Mouse (Mus musculus): Measurements from ENCODE around the gene Prpf18. TPM values are rescaled to one million over a fixed set of nuclear protein-coding genes. Genes with fewer than 3 reads are reported as not detected.
"Not testable (repeated sequence)": the region's sequence is repeated elsewhere in the genome, so short reads cannot be mapped to it uniquely, and the experiment has no call there.

Prpf18 gene
- polyA plus RNA-seq, 1 experiment = 4.1 TPM

DNA sequence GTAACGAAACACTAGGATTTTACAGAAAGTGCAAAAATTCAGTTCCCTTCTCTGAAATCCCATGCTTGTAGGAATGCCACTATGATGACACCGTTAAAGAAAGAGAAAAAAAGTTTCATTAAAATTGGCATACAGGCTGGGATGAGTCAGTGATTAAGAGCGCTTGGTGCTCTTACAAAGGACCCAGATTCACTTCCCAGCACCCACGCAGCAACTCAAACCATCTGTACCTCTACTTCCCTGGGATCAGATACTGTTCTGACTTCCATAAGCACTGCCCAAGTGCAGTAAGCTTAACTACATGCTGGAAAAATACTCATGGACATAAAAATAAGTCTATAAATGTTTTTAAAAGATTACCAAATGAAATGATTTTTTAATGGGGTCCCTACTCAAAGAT lies 34.9 kb downstream of the Prpf18 start:
- H3K36me3 ChIP-seq (replicated peaks; ENCODE audit: low read length) = peaks cover 20% of the 10 kb centered on the region
- no peaks in the 10 kb centered on the region for H3K27me3 ChIP-seq (replicated peaks)
- TF ChIP-seq FLI1 (IDR thresholded peaks at IDR 0.05; ENCODE audit: low read length) (no peak), GATA1 (IDR thresholded peaks at IDR 0.05; ENCODE audit: borderline replicate concordance, low read length) (no peak)
- H3K4me1 ChIP-seq = peaks cover 8% of the 10 kb centered on the region
- no peak overlapping the region for H3K4me3 ChIP-seq (replicated peaks)
- H3K9me3 ChIP-seq = no peaks in the 10 kb centered on the region

DNA sequence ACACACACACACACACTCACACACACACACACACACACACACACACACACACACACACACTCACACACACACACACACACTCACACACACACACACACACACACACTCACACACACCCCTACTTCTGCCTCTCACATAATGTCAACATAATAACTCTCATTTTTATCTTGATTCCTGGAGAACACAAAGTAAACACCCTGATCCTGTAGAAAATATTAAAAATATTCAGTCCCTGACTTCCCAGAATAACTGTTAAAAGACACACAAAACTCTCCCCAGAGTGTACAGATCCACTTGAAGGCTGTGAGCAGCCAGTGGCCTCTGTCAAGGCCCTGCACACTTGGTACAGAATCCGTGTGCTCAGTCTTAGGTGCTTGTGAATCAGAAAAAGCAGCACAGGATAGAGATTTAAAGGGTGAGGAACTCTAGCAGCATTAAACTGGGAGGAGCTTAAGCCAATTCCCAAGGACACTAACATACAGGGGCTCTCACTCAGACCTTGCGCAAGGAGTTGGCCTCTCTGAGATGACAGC lies 36.8 kb downstream of the Prpf18 start:
- H3K4me3 ChIP-seq (replicated peaks) = no peak overlapping the region
- H3K27me3 ChIP-seq (replicated peaks) = no peaks in the 10 kb centered on the region
- TF ChIP-seq FLI1 (IDR thresholded peaks at IDR 0.05; ENCODE audit: low read length) = no peak
- no peak for TF ChIP-seq GATA1 (IDR thresholded peaks at IDR 0.05; ENCODE audit: borderline replicate concordance, low read length)
- H3K36me3 ChIP-seq (replicated peaks; ENCODE audit: low read length) = peaks cover 39% of the 10 kb centered on the region
- peaks cover 8% of the 10 kb centered on the region for H3K4me1 ChIP-seq
- no peaks in the 10 kb centered on the region for H3K9me3 ChIP-seq

DNA sequence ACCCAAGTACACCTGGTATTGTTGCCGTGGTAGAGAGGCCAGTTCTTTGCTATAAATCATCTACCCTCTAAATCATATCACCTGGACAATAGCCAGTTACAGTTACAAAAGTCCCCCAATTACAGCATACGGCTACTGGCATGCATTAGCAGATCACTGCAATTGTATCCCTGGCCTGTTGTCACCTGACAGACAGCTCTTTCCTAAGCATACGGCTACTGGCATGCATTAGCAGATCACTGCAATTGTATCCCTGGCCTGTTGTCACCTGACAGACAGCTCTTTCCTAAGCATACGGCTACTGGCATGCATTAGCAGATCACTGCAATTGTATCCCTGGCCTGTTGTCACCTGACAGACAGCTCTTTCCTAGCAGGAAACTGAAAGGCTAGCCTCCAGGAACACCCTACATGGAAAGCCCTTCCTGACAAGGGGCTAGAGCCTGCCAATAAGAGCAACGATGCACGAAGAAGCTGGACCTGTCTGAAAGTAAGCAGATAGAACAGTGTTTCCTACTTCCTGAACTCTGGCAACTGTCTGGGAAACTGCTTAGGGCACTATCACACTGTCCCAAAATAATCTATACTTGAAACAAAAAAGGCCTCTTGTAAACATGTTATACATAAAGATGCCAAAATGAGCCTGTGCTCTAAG lies 37.5 kb downstream of the Prpf18 start:
- not testable (repeated sequence) for H3K4me1 ChIP-seq; H3K4me3 ChIP-seq (replicated peaks); H3K9me3 ChIP-seq; H3K27me3 ChIP-seq (replicated peaks)
- H3K36me3 ChIP-seq (replicated peaks; ENCODE audit: low read length) = peaks cover 45% of the 10 kb centered on the region

DNA sequence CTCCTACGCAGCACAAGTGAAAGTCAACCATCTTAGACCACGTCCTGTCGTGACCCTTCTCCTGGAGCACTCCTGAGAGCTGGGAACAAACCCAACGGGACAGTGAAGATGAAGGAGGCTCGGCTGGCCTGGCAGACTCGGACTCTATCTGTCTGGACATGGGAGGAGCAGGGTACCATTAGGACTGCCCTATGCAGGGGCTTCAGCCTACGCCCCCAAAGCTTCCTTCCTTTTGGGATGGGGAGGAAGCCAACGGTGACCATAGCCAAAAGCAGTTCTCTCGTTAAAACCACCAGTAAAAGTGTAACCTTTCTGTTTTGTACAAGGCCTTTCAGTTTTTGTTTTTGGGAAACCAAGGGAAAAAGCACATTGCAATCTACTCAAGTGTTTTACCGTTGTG lies 40.2 kb downstream of the Prpf18 start:
- Histone ChIP-seq H3K27me3 (replicated peaks) (no peaks in the 10 kb centered on the region), H3K4me1 (peaks cover 8% of the 10 kb centered on the region), H3K9me3 (no peaks in the 10 kb centered on the region), H3K36me3 (replicated peaks; ENCODE audit: low read length) (peaks cover 72% of the 10 kb centered on the region), H3K4me3 (replicated peaks) (no peak overlapping the region)
- TF ChIP-seq FLI1 (IDR thresholded peaks at IDR 0.05; ENCODE audit: low read length) (no peak), GATA1 (IDR thresholded peaks at IDR 0.05; ENCODE audit: borderline replicate concordance, low read length) (no peak)

DNA sequence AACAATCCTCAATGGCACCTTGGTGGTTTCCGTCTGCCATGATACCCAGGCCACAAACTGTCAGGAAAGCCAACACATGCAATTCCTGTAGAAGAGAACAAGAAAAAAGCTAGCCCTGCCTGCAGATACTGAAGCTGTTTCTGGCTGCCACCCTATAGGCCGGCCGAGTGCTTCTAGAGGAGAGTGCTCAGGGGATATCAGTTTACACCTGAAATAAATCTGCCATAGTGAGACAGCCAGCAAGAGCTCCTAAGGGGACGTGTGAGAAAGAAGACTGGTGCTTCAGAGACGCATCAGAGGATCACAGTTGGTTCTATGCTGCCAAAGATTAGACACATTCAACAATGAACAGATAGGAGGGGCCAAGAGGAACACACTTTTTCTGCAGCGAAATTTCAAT lies 40.6 kb downstream of the Prpf18 start:
- Histone ChIP-seq H3K27me3 (replicated peaks) (no peaks in the 10 kb centered on the region), H3K9me3 (no peaks in the 10 kb centered on the region), H3K36me3 (replicated peaks; ENCODE audit: low read length) (peaks cover 76% of the 10 kb centered on the region), H3K4me1 (peaks cover 8% of the 10 kb centered on the region), H3K4me3 (replicated peaks) (no peak overlapping the region)
- TF ChIP-seq FLI1 (IDR thresholded peaks at IDR 0.05; ENCODE audit: low read length) (no peak), GATA1 (IDR thresholded peaks at IDR 0.05; ENCODE audit: borderline replicate concordance, low read length) (no peak)

DNA sequence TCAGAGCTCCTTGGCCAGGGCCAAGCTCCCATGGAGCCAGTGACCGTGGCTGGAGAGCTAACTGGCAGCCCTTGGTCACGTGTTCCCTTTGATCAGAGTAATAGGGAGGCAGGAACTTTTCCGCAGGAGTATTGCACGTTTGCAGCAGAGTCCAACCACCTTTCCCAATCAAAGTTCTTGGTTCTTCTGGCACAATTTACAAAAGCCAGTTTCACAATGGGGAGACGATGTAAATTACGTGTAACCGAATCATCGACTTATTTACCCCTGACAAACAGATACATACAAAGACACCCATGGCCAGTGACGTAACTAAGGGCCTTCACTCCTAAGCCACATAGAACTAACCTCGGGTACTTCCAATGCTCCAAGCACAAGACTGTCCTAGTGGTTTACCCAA lies 42.5 kb downstream of the Prpf18 start:
- H3K4me1 ChIP-seq = peaks cover 5% of the 10 kb centered on the region
- H3K36me3 ChIP-seq (replicated peaks; ENCODE audit: low read length) = peaks cover 95% of the 10 kb centered on the region
- H3K27me3 ChIP-seq (replicated peaks) = no peaks in the 10 kb centered on the region
- TF ChIP-seq FLI1 (IDR thresholded peaks at IDR 0.05; ENCODE audit: low read length) = no peak
- no peak for TF ChIP-seq GATA1 (IDR thresholded peaks at IDR 0.05; ENCODE audit: borderline replicate concordance, low read length)
- no peak overlapping the region for H3K4me3 ChIP-seq (replicated peaks)
- no peaks in the 10 kb centered on the region for H3K9me3 ChIP-seq

DNA sequence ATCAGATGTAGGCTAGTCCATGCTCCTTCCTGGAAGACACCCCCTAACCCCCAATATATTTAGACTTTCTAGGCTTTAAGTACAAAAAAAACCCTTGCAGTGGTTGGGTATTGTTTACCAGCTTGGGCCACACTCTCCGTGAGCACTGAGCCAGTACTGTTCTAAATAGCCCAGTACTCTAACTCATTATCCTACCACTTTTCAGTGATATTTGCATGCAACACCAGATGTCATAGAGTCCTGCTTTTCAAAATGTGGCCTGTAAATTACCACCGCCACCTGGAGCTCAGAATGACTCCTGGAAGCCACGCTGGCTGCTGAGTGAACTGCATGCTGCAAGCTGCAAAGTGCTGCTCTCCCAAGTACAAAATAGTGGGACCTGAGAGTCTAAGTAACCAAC lies 43.7 kb downstream of the Prpf18 start:
- Histone ChIP-seq H3K4me1 (peaks cover 3% of the 10 kb centered on the region; the same call in 1 of the 2 replicates), H3K36me3 (replicated peaks; ENCODE audit: low read length) (peaks cover 99% of the 10 kb centered on the region), H3K27me3 (replicated peaks) (no peaks in the 10 kb centered on the region), H3K4me3 (replicated peaks) (no peak overlapping the region), H3K9me3 (no peaks in the 10 kb centered on the region)
- TF ChIP-seq GATA1 (IDR thresholded peaks at IDR 0.05; ENCODE audit: borderline replicate concordance, low read length) (no peak), FLI1 (IDR thresholded peaks at IDR 0.05; ENCODE audit: low read length) (no peak)

DNA sequence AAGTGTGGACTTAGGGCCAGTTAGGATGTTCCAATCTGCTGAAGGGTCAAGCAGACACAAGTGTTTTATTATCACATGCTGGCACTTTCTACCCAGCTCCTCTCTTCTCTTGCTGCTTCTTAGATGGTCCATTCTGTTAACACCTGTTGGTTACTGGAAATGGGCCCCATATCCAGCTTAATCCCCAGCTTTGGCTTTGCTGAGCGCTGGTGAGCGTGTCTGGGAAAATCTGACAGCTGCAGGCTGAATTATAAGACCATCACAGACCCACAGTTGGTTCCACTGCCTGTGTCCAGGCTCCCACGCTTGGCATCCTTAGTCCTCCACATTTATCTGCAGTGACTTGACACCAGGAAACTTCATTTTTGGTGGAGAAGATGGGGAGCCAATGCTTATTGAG lies 45.4 kb downstream of the Prpf18 start:
- Histone ChIP-seq H3K27me3 (replicated peaks) (no peaks in the 10 kb centered on the region), H3K4me1 (peaks cover 3% of the 10 kb centered on the region; the same call in 1 of the 2 replicates), H3K9me3 (no peaks in the 10 kb centered on the region), H3K4me3 (replicated peaks) (no peak overlapping the region), H3K36me3 (replicated peaks; ENCODE audit: low read length) (peaks cover 99% of the 10 kb centered on the region)
- no peak for TF ChIP-seq FLI1 (IDR thresholded peaks at IDR 0.05; ENCODE audit: low read length)
- TF ChIP-seq GATA1 (IDR thresholded peaks at IDR 0.05; ENCODE audit: borderline replicate concordance, low read length) = no peak

DNA sequence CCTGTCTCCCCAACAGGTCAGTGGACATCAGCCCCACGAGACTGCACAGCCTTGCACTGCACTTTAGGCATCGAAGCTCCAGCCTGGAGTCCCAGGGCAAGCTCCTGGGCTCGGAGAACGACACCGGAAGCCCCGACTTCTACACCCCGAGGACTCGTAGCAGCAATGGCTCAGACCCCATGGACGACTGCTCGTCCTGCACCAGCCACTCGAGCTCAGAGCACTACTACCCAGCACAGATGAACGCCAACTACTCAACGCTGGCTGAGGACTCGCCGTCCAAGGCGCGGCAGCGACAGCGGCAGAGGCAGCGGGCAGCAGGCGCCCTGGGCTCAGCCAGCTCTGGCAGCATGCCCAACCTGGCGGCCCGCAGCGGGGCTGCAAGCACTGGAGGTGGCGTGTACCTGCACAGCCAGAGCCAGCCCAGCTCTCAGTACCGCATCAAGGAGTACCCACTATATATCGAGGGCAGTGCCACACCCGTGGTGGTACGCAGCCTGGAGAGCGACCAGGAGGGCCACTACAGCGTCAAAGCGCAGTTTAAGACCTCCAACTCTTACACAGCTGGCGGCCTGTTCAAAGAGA lies 48.5 kb downstream of the Prpf18 start:
- Histone ChIP-seq H3K36me3 (replicated peaks; ENCODE audit: low read length) (peaks cover 99% of the 10 kb centered on the region), H3K9me3 (no peaks in the 10 kb centered on the region), H3K27me3 (replicated peaks) (no peaks in the 10 kb centered on the region), H3K4me3 (replicated peaks) (no peak overlapping the region), H3K4me1 (peaks cover 10% of the 10 kb centered on the region)
- no peak for TF ChIP-seq FLI1 (IDR thresholded peaks at IDR 0.05; ENCODE audit: low read length)
- TF ChIP-seq GATA1 (IDR thresholded peaks at IDR 0.05; ENCODE audit: borderline replicate concordance, low read length) = no peak

DNA sequence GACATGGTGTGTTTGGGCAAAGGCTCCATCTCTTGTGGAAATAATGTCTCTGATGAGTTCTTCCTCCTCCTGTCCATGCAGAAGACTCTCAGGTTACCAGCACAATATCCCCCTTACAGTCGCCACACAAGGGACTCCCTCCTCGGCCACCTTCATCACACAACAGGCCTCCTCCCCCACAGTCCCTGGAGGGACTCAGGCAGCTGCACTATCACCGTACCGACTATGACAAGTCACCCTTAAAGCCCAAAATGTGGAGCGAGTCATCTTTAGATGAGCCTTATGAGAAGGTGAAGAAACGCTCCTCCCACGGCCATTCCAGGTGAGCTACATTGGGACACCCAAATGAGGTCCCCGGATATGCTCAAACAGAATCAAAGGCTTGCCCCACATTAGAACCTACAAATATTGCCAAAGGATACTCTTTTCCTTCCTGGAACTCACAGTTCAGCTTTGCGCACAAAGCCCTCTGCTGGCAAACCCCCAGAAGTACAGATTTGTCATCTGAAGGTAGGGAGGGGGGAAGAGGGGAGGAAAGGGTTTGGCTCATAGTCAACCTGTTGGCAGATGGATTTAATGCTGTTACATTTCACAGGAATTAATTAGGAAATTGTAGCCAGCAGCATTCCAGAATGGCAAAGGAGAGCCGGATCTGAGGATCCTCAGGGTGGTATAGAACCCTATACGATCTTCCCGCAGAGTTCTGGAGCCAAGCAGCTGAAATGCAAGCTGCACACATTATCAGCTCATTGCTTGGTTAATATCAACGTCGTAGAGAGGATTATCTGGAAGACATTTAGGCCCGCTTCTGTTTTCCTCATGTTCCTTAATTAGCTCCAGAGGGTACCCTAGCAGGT lies 50.7 kb downstream of the Prpf18 start:
- TF ChIP-seq FLI1 (IDR thresholded peaks at IDR 0.05; ENCODE audit: low read length) = no peak
- no peak for TF ChIP-seq GATA1 (IDR thresholded peaks at IDR 0.05; ENCODE audit: borderline replicate concordance, low read length)
- peaks cover 98% of the 10 kb centered on the region for H3K36me3 ChIP-seq (replicated peaks; ENCODE audit: low read length)
- H3K4me1 ChIP-seq = peaks cover 10% of the 10 kb centered on the region
- H3K27me3 ChIP-seq (replicated peaks) = no peaks in the 10 kb centered on the region
- H3K4me3 ChIP-seq (replicated peaks) = no peak overlapping the region
- no peaks in the 10 kb centered on the region for H3K9me3 ChIP-seq

Measured in megakaryocyte, embryonic 14.5 days (primary cell).